Mouse (Mus musculus): Measurements from ENCODE around the gene 1700123L14Rik. TPM values are rescaled to one million over a fixed set of nuclear protein-coding genes. Genes with fewer than 3 reads are reported as not detected.
"Not testable (repeated sequence)": the region's sequence is repeated elsewhere in the genome, so short reads cannot be mapped to it uniquely, and the experiment has no call there.

1700123L14Rik gene
- total RNA-seq (2014; rRNA removed) (not detected in 2 replicates), polyA plus RNA-seq (2012; rRNA removed) (not detected in 2 replicates)

GRCm38 (mm10) chr6:96165818-96166379 is at the start of gene 1700123L14Rik:
1700123L14Rik (minus strand) TSS chr6:96166243.
- no peaks in the 10 kb centered on the region for H3K36me3 ChIP-seq (ENCODE audit: control insufficient read depth, insufficient read depth, low read length)
- no peak within 1 kb of the TSS for H3K9ac ChIP-seq (ENCODE audit: low read depth, low read length)
- TF ChIP-seq POLR2A (IDR thresholded peaks at IDR 0.05; ENCODE audit: extremely low read depth, insufficient read depth, low read length): no peak
- no peak for TF ChIP-seq CTCF (IDR thresholded peaks at IDR 0.05; ENCODE audit: low read depth, low read length)
- H3K27me3 ChIP-seq (ENCODE audit: control insufficient read depth, insufficient read depth, low read length): no peaks in the 10 kb centered on the region
- WGBS: 82% methylated on average over 18 of the region's 18 CpGs
- H3K4me3 ChIP-seq (ENCODE audit: insufficient read depth, low read depth, low read length): no peak within 1 kb of the TSS
- DNase-seq (ENCODE audit: extremely low read depth, low read depth, low spot score): no peak
- no peaks in the 10 kb centered on the region for H3K4me1 ChIP-seq (ENCODE audit: control insufficient read depth, insufficient read depth, low read length)
- no peaks in the 10 kb centered on the region for H3K79me2 ChIP-seq (ENCODE audit: control insufficient read depth, insufficient read depth, low read length)
- no peak within 1 kb of the TSS for H3K27ac ChIP-seq (replicated peaks; ENCODE audit: insufficient read depth, low read depth, low read length)

GRCm38 (mm10) chr6:96205395-96205794 is 39.4 kb upstream of the 1700123L14Rik start:
- H3K79me2 ChIP-seq (ENCODE audit: control insufficient read depth, insufficient read depth, low read length): no peaks in the 10 kb centered on the region
- DNase-seq (ENCODE audit: extremely low read depth, low read depth, low spot score): no peak
- no peaks in the 10 kb centered on the region for H3K27me3 ChIP-seq (ENCODE audit: control insufficient read depth, insufficient read depth, low read length)
- no peaks in the 10 kb centered on the region for H3K4me1 ChIP-seq (ENCODE audit: control insufficient read depth, insufficient read depth, low read length)
- H3K27ac ChIP-seq (replicated peaks; ENCODE audit: insufficient read depth, low read depth, low read length): no peak overlapping the region
- H3K4me3 ChIP-seq (ENCODE audit: insufficient read depth, low read depth, low read length): no peak overlapping the region
- H3K36me3 ChIP-seq (ENCODE audit: control insufficient read depth, insufficient read depth, low read length): no peaks in the 10 kb centered on the region
- no peak for TF ChIP-seq POLR2A (IDR thresholded peaks at IDR 0.05; ENCODE audit: extremely low read depth, insufficient read depth, low read length)
- no peak for TF ChIP-seq CTCF (IDR thresholded peaks at IDR 0.05; ENCODE audit: low read depth, low read length)
- no peak overlapping the region for H3K9ac ChIP-seq (ENCODE audit: low read depth, low read length)
- WGBS: 94% methylated on average over 2 of the region's 2 CpGs

- not testable (repeated sequence) for H3K9ac ChIP-seq (ENCODE audit: low read depth, low read length)
- WGBS: 87% methylated on average over 2 of the region's 2 CpGs
Observed at GRCm38 (mm10) chr6:96198991-96199390, 32.9 kb upstream of the 1700123L14Rik start.

GRCm38 (mm10) chr6:96186517-96186916 is 20.5 kb upstream of the 1700123L14Rik start:
- DNase-seq (ENCODE audit: extremely low read depth, low read depth, low spot score): no peak
- no peaks in the 10 kb centered on the region for H3K36me3 ChIP-seq (ENCODE audit: control insufficient read depth, insufficient read depth, low read length)
- no peak for TF ChIP-seq CTCF (IDR thresholded peaks at IDR 0.05; ENCODE audit: low read depth, low read length)
- TF ChIP-seq POLR2A (IDR thresholded peaks at IDR 0.05; ENCODE audit: extremely low read depth, insufficient read depth, low read length): no peak
- H3K27me3 ChIP-seq (ENCODE audit: control insufficient read depth, insufficient read depth, low read length): no peaks in the 10 kb centered on the region
- no peaks in the 10 kb centered on the region for H3K4me1 ChIP-seq (ENCODE audit: control insufficient read depth, insufficient read depth, low read length)
- H3K79me2 ChIP-seq (ENCODE audit: control insufficient read depth, insufficient read depth, low read length): no peaks in the 10 kb centered on the region
- 59% methylated on average over 2 of the region's 2 CpGs for WGBS
- H3K27ac ChIP-seq (replicated peaks; ENCODE audit: insufficient read depth, low read depth, low read length): no peak overlapping the region
- no peak overlapping the region for H3K9ac ChIP-seq (ENCODE audit: low read depth, low read length)
- no peak overlapping the region for H3K4me3 ChIP-seq (ENCODE audit: insufficient read depth, low read depth, low read length)

More at GRCm38 (mm10) chr6:96198991-96199390, 32.9 kb upstream of the 1700123L14Rik start:
- not testable (repeated sequence) for DNase-seq (ENCODE audit: extremely low read depth, low read depth, low spot score); H3K27ac ChIP-seq (replicated peaks; ENCODE audit: insufficient read depth, low read depth, low read length); H3K36me3 ChIP-seq (ENCODE audit: control insufficient read depth, insufficient read depth, low read length); H3K4me1 ChIP-seq (ENCODE audit: control insufficient read depth, insufficient read depth, low read length); H3K4me3 ChIP-seq (ENCODE audit: insufficient read depth, low read depth, low read length); H3K79me2 ChIP-seq (ENCODE audit: control insufficient read depth, insufficient read depth, low read length); H3K27me3 ChIP-seq (ENCODE audit: control insufficient read depth, insufficient read depth, low read length)

GRCm38 (mm10) chr6:96183392-96183791 is 17.3 kb upstream of the 1700123L14Rik start:
- no peaks in the 10 kb centered on the region for H3K79me2 ChIP-seq (ENCODE audit: control insufficient read depth, insufficient read depth, low read length)
- H3K27me3 ChIP-seq (ENCODE audit: control insufficient read depth, insufficient read depth, low read length): no peaks in the 10 kb centered on the region
- no peak overlapping the region for H3K27ac ChIP-seq (replicated peaks; ENCODE audit: insufficient read depth, low read depth, low read length)
- no peaks in the 10 kb centered on the region for H3K36me3 ChIP-seq (ENCODE audit: control insufficient read depth, insufficient read depth, low read length)
- TF ChIP-seq CTCF (IDR thresholded peaks at IDR 0.05; ENCODE audit: low read depth, low read length): no peak
- no peak overlapping the region for H3K4me3 ChIP-seq (ENCODE audit: insufficient read depth, low read depth, low read length)
- WGBS: 76% methylated on average over 4 of the region's 4 CpGs
- H3K9ac ChIP-seq (ENCODE audit: low read depth, low read length): no peak overlapping the region
- no peaks in the 10 kb centered on the region for H3K4me1 ChIP-seq (ENCODE audit: control insufficient read depth, insufficient read depth, low read length)
- DNase-seq (ENCODE audit: extremely low read depth, low read depth, low spot score): no peak

- no peak overlapping the region for H3K9ac ChIP-seq (ENCODE audit: low read depth, low read length)
- H3K27ac ChIP-seq (replicated peaks; ENCODE audit: insufficient read depth, low read depth, low read length): no peak overlapping the region
- no peaks in the 10 kb centered on the region for H3K79me2 ChIP-seq (ENCODE audit: control insufficient read depth, insufficient read depth, low read length)
- H3K4me1 ChIP-seq (ENCODE audit: control insufficient read depth, insufficient read depth, low read length): no peaks in the 10 kb centered on the region
- H3K4me3 ChIP-seq (ENCODE audit: insufficient read depth, low read depth, low read length): no peak overlapping the region
- DNase-seq (ENCODE audit: extremely low read depth, low read depth, low spot score): no peak
- H3K27me3 ChIP-seq (ENCODE audit: control insufficient read depth, insufficient read depth, low read length): no peaks in the 10 kb centered on the region
- TF ChIP-seq POLR2A (IDR thresholded peaks at IDR 0.05; ENCODE audit: extremely low read depth, insufficient read depth, low read length) (no peak), CTCF (IDR thresholded peaks at IDR 0.05; ENCODE audit: low read depth, low read length) (no peak)
- no peaks in the 10 kb centered on the region for H3K36me3 ChIP-seq (ENCODE audit: control insufficient read depth, insufficient read depth, low read length)
Observed at GRCm38 (mm10) chr6:96178530-96178929, 12.5 kb upstream of the 1700123L14Rik start.
